Mouse (Mus musculus) embryonic facial prominence, embryonic 11.5 days (tissue): Measurements from ENCODE around the gene Vav3. TPM values are rescaled to one million over a fixed set of nuclear protein-coding genes. Genes with fewer than 3 reads are reported as not detected.

Experiments
- ATAC-seq: fragments of 200-750 bp; cut with Nextera tagmentation; replicated peaks from 2 replicates; pipeline ENCODE4 v1.8.0; 2017; ENCODE audit warnings: low read depth; ENCODE audit not compliant: insufficient number of reproducible peaks, low FRiP score, low TSS enrichment
- DNase-seq: peaks from one replicate; pipeline ENCODE4 v3.0.0-alpha.2; 2015; ENCODE audit warnings: low spot score
- H3K27ac ChIP-seq: fragments of 300-500 bp; sonication (generic); replicated peaks from 2 replicates; pipeline ENCODE4 v1.5.1; 2014; ENCODE audit warnings: mild to moderate bottlenecking, low read depth, low read length, control low read depth
- H3K27me3 ChIP-seq: fragments of 300-500 bp; sonication (generic); 2 replicates; pipeline ENCODE4 v1.6.1; 2014; ENCODE audit warnings: mild to moderate bottlenecking, low read length, moderate library complexity, mixed read lengths; ENCODE audit not compliant: control insufficient read depth, insufficient read depth
- H3K36me3 ChIP-seq: fragments of 300-500 bp; sonication (generic); replicated peaks from 2 replicates; pipeline ENCODE4 v1.6.1; 2014; ENCODE audit warnings: low read depth, mild to moderate bottlenecking, low read length, moderate library complexity, mixed read lengths; ENCODE audit not compliant: control insufficient read depth, insufficient read depth
- H3K4me1 ChIP-seq: fragments of 300-500 bp; sonication (generic); 2 replicates; pipeline ENCODE4 v1.6.1; 2014; ENCODE audit warnings: low read length, mixed read lengths; ENCODE audit not compliant: control insufficient read depth, insufficient read depth
- H3K4me2 ChIP-seq: fragments of 300-500 bp; sonication (generic); 2 replicates; pipeline ENCODE4 v1.6.1; 2014; ENCODE audit warnings: low read depth, mild to moderate bottlenecking, control low read depth, low read length, moderate library complexity
- H3K4me3 ChIP-seq: fragments of 300-500 bp; sonication (generic); 2 replicates; pipeline ENCODE4 v1.5.1; 2014; ENCODE audit warnings: low read depth, low read length, control low read depth
- H3K9ac ChIP-seq: fragments of 300-500 bp; sonication (generic); replicated peaks from 2 replicates; pipeline ENCODE4 v1.6.1; 2014; ENCODE audit warnings: mild to moderate bottlenecking, control low read depth, low read length
- H3K9me3 ChIP-seq: fragments of 300-500 bp; sonication (generic); replicated peaks from 2 replicates; pipeline ENCODE4 v1.6.1; 2016; ENCODE audit warnings: mild to moderate bottlenecking, low read length, inconsistent platforms, mixed read lengths; ENCODE audit not compliant: control insufficient read depth
- WGBS: fragments of 180-500 bp; shearing (Covaris S2); extraction: QIAGEN DNeasy Blood & Tissue Kit; methylation state at CpG from one replicate; pipeline ENCODE4 v1.1.7; 2014; 5-methylcytosine and 5-hydroxymethylcytosine counted together
- polyA plus RNA-seq: library from polyadenylated mRNA; unstranded; fragments of >200 nt; fragmentation: Nextera tagmentation; extraction: Ambion mirVana; gene quantifications from 2 replicates; pipeline ENCODE4 v1.2.1, GENCODE M21; 2014

Gene Vav3
- 7.2 TPM in 2 replicates for polyA plus RNA-seq

DNA sequence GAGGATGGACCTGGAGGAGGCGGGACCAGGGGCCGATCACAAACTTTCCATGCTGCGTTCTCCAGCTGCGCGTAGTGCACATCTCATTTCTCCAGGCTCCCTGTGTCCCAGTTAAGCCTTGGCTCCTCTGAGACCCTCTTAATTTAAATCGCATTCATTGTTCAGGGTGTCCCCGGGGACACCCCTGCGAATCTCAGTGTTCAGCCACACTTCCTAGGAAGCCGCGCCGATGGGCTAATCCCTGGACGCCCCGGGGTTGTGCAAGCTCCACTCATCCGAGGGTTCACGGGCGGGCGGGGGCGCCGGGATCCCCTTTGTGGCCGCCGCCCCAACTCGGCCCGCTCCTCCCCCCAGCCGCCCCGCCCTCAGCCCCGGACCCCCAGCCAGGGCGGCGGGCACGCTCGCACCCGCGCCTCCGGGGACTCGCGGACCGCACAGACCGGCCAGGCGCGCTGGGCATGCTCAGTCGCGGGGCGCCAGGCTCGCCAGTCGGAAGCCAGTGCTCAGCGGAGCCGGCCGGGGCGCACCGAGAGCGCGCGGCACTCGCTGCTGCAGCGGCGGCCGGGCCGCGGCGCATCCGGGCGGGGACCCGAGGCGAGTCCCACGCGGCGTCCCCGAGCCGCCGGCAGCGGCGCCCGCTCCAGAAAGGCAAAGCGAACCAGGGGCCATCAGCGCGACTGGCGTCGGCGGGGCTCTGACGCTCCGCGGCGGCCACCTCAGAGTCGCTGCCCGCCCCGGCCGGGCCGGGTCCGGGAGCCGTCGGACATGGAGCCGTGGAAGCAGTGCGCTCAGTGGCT lies at the start of gene Vav3:
TSS of gene Vav3 (plus strand) at position 380 of the 797 bp plus-strand sequence.
- H3K36me3 ChIP-seq: no peaks in the 10 kb centered on the region
- peak within 1 kb of the TSS; percentile 20; the same call in 1 of the 2 replicates for H3K27ac ChIP-seq
- H3K9ac ChIP-seq: peak within 1 kb of the TSS; percentile 74
- H3K9me3 ChIP-seq: no peaks in the 10 kb centered on the region
- under 1% methylated on average over 78 of the region's 92 CpGs for WGBS
- peak within 1 kb of the TSS; percentile 59 for H3K4me3 ChIP-seq
- DNase-seq (peak; percentile 68), ATAC-seq (peak; percentile 89)
- H3K4me2 ChIP-seq: peak within 1 kb of the TSS; percentile 80
- no peaks in the 10 kb centered on the region; the same call in 1 of the 2 replicates for H3K27me3 ChIP-seq
- no peaks in the 10 kb centered on the region for H3K4me1 ChIP-seq

DNA sequence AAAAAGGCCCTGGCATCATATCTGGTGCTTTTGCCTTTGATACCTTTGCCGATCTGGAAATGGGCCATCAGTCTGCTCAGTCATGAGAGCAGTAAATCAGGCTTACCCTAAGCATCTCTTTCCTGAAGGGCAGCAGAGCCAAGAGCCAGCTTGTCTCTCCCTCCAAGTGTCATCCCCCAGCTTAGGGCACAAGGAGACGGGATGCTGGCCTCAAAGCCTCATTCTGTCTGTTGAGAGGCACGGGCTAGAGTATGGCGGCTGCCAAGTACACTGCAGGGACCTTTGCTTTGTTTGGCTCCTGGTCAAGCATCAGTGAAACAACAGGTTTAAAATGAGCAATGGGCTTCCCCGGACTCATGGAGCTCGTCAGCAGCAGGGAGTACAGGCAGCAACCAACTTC lies 41.6 kb upstream of the Vav3 start:
- Histone ChIP-seq H3K9me3 (no peaks in the 10 kb centered on the region), H3K4me2 (no peak overlapping the region), H3K4me3 (no peak overlapping the region), H3K27me3 (no peaks in the 10 kb centered on the region), H3K27ac (no peak overlapping the region), H3K36me3 (no peaks in the 10 kb centered on the region), H3K4me1 (no peaks in the 10 kb centered on the region), H3K9ac (no peak overlapping the region)
- no peak for ATAC-seq
- DNase-seq: no peak
- WGBS: 66% methylated on average over 6 of the region's 6 CpGs

DNA sequence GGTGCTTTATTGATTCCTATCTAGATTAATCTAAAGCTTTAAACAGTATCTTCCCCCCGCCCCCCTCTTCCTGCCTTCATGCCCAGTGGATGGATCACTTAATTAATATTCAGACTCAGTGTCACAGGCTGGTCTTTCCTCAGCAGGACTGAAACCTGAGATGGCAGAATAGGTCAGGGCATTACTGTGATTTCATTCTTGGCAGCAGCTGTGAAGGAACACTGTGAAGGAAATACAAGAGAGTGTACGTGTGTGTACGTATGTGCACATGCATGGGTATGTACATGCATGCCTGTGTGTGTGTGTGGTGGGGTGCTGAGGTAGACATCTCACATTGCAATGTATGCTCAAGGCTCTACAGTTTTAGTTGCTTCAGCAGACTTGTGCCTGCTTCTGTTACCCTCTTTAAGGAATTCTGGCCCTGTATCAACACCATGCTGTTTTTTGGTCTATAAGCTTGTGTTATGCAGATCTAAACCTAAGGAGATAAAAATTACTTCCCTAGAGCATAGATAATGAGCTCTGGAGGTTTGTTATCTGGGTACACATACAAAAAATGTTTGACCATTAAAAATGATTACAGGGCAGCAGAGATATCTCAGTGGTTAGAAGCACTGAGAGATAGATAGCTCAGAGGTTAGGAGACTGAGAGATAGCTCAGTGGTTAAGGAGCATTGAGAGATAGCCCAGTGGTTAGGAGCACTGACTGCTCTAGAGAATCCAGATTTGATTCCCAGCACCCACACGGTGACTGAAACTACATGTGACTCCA lies 41.0 kb upstream of the Vav3 start:
- WGBS: 62% methylated on average over 4 of the region's 4 CpGs
- Histone ChIP-seq H3K27me3 (no peaks in the 10 kb centered on the region), H3K4me1 (no peaks in the 10 kb centered on the region), H3K9me3 (no peaks in the 10 kb centered on the region), H3K36me3 (no peaks in the 10 kb centered on the region), H3K9ac (no peak overlapping the region), H3K4me3 (no peak overlapping the region), H3K4me2 (no peak overlapping the region), H3K27ac (no peak overlapping the region)
- ATAC-seq (no peak), DNase-seq (peak; percentile 8)

DNA sequence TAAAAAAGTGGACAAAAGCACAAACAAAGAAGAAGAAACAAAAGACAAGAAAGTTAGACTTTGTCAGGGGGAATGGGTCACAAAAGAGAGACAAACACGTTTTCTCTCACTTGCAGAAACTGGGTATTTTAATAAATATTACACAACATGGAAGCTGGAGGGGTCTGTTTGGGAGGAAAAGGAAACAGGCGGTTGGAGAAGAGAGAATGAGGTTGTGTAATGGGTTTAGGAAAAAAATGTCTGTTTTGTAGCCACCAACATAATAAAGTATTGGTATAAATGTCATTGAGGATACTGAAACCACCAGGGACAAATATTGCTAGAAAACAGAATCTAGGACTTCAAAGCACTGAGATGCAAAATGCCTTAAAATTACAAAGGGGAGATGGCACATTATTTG lies 38.4 kb upstream of the Vav3 start:
- WGBS: 72% methylated on average over 2 of the region's 2 CpGs
- Histone ChIP-seq H3K9ac (no peak overlapping the region), H3K27ac (no peak overlapping the region), H3K36me3 (no peaks in the 10 kb centered on the region), H3K27me3 (no peaks in the 10 kb centered on the region), H3K9me3 (no peaks in the 10 kb centered on the region), H3K4me2 (no peak overlapping the region), H3K4me3 (no peak overlapping the region), H3K4me1 (no peaks in the 10 kb centered on the region)
- DNase-seq (no peak), ATAC-seq (no peak)

DNA sequence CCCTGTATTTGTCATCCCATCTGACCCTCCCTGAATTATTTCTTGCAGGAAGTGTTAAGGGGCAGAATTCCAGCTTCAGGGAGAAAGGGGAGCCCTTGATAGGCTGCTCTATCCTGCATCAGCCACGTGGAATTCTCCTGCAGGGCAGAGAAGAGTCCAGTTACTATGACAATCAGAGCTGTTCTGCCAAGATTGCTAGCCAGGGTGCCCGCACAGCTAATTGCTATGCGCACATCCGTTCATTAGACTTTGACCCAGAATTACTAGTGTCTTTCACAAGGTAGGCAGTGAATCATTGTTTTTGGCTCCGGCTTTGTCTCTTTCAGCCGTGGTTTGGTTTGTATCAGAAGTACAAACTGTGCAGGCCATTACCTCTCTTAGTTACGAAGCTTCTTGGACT lies 33.0 kb upstream of the Vav3 start:
- H3K36me3 ChIP-seq: no peaks in the 10 kb centered on the region
- H3K9me3 ChIP-seq: no peaks in the 10 kb centered on the region
- H3K4me2 ChIP-seq: no peak overlapping the region
- no peaks in the 10 kb centered on the region for H3K4me1 ChIP-seq
- H3K9ac ChIP-seq: no peak overlapping the region
- no peaks in the 10 kb centered on the region for H3K27me3 ChIP-seq
- no peak overlapping the region for H3K4me3 ChIP-seq
- ATAC-seq (no peak), DNase-seq (no peak)
- no peak overlapping the region for H3K27ac ChIP-seq
- WGBS: 66% methylated on average over 7 of the region's 7 CpGs

DNA sequence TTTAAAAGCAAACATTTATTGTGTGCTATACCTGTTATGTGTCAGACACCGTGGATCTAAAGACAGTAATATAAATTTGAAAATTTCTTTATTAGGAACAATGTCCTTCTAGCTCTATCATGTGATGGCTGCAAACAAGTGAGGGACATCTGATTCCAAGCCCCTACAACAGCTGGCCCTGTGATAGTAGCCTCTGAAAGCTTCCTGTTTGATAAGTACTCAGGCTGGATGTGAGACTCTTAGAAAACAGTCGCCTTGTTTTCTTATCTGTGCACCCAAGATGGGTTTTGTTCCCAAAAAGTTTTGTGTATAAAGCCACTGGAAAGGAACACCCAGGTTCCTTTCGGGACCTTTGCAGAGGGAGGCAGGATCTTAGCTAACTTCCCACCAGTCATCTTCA lies 32.0 kb upstream of the Vav3 start:
- H3K4me3 ChIP-seq: no peak overlapping the region
- no peak overlapping the region for H3K9ac ChIP-seq
- DNase-seq (no peak), ATAC-seq (no peak)
- H3K4me2 ChIP-seq: no peak overlapping the region
- WGBS: 77% methylated on average over 3 of the region's 3 CpGs
- no peaks in the 10 kb centered on the region for H3K27me3 ChIP-seq
- H3K9me3 ChIP-seq: no peaks in the 10 kb centered on the region
- no peak overlapping the region for H3K27ac ChIP-seq
- no peaks in the 10 kb centered on the region for H3K36me3 ChIP-seq
- no peaks in the 10 kb centered on the region for H3K4me1 ChIP-seq

DNA sequence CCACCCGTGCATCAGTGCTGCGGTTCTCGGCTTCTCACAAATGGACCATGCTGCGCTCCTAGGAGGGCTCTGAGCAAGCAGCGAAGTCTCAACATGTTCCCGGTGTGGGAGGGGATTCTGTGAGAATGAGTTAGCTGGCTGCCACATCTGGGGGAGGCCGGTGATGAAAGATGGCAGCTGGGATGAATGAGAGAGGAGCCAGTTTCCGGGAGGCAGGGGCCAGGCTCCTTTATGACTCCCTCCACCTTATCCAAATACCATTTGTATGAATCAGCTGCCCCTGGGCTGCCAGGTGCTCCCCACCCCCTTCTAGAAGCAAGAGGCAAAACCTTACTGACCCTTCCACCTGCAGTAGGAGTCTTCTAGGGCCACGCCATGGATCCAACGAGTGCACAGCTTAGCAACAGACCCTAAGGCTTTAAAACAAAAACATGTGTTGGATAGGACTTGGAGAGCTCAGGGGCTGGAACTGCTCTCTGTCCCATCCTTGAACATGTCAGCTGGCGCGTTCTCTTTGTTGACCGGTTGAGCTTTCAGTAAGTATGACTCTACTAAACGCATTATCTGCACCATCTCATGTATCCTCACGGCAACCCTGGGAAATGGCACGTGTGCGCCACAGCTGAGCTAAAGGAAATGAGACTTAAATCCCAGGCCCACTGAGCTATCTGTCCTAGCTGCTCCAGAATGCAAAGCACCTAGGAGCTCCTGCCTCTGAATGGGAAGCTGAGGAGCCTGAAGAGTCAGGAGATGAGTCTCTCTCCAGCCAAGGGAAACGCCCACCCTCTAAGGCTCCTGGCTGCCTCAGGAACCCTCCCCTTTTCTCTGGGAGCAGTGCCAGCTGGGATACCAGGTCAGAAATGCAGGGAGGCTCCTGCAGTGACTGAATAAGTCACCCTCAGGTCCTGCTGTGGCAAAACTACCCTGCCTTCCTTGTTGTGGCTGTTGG lies 30.9 kb upstream of the Vav3 start:
- H3K4me2 ChIP-seq: no peak overlapping the region
- no peaks in the 10 kb centered on the region for H3K9me3 ChIP-seq
- no peak overlapping the region for H3K4me3 ChIP-seq
- H3K27me3 ChIP-seq: no peaks in the 10 kb centered on the region
- DNase-seq (peak; percentile 14), ATAC-seq (no peak)
- no peak overlapping the region for H3K9ac ChIP-seq
- H3K36me3 ChIP-seq: no peaks in the 10 kb centered on the region
- 76% methylated on average over 18 of the region's 18 CpGs for whole genome bisulfite sequencing
- H3K27ac ChIP-seq: no peak overlapping the region
- H3K4me1 ChIP-seq: no peaks in the 10 kb centered on the region
